Mouse (Mus musculus) limb, embryonic 14.5 days (tissue): ENCODE measurements around the gene Setd1b. TPM values are rescaled to one million over a fixed set of nuclear protein-coding genes. Genes with fewer than 3 reads are reported as not detected.

Experiments used
- ATAC-seq: fragments of 200-750 bp; cut with Nextera tagmentation; 2 replicates; pipeline ENCODE4 v1.8.0; 2017; ENCODE audit warnings: low read depth, moderate number of reproducible peaks, moderate TSS enrichment; ENCODE audit not compliant: low FRiP score
- DNase-seq: peaks from one replicate; pipeline ENCODE4 v3.0.0-alpha.2; 2015; ENCODE audit warnings: low spot score
- H3K27ac ChIP-seq: fragments of 300-500 bp; sonication (generic); replicated peaks from 2 replicates; pipeline ENCODE4 v1.5.1; 2014; ENCODE audit warnings: low read depth, mild to moderate bottlenecking, low read length, moderate library complexity, mixed read lengths
- H3K27me3 ChIP-seq: fragments of 300-500 bp; sonication (generic); 2 replicates; pipeline ENCODE4 v1.6.1; 2014; ENCODE audit warnings: low read length, mixed read lengths; ENCODE audit not compliant: control insufficient read depth, insufficient read depth
- H3K36me3 ChIP-seq: fragments of 300-500 bp; sonication (generic); 2 replicates; pipeline ENCODE4 v1.6.1; 2014; ENCODE audit warnings: mild to moderate bottlenecking, low read length, moderate library complexity, mixed read lengths; ENCODE audit not compliant: control insufficient read depth, insufficient read depth
- H3K4me1 ChIP-seq: fragments of 300-500 bp; sonication (generic); 2 replicates; pipeline ENCODE4 v1.6.1; 2014; ENCODE audit warnings: antibody characterized with exemption, low read length, mixed read lengths; ENCODE audit not compliant: control insufficient read depth, insufficient read depth
- H3K4me2 ChIP-seq: fragments of 300-500 bp; sonication (generic); replicated peaks from 2 replicates; pipeline ENCODE4 v1.6.1; 2014; ENCODE audit warnings: low read depth, mild to moderate bottlenecking, low read length, moderate library complexity; ENCODE audit not compliant: severe bottlenecking
- H3K4me3 ChIP-seq: fragments of 300-500 bp; sonication (generic); replicated peaks from 2 replicates; pipeline ENCODE4 v1.5.1; 2014; ENCODE audit warnings: low read length
- H3K9ac ChIP-seq: fragments of 300-500 bp; sonication (generic); 2 replicates; pipeline ENCODE4 v1.6.1; 2014; ENCODE audit warnings: mild to moderate bottlenecking, low read depth, low read length, moderate library complexity; ENCODE audit not compliant: severe bottlenecking
- H3K9me3 ChIP-seq: fragments of 300-500 bp; sonication (generic); 2 replicates; pipeline ENCODE4 v1.6.1; 2016; ENCODE audit warnings: low read length; ENCODE audit not compliant: control insufficient read depth
- POLR2A ChIP-seq: fragments of 200-500 bp; IDR thresholded peaks from 2 replicates; pipeline ENCODE4 v1.8.0; 2012; ENCODE audit warnings: inconsistent platforms, mild to moderate bottlenecking, moderate library complexity, borderline replicate concordance; ENCODE audit not compliant: insufficient read depth, insufficient read length; ENCODE audit errors: extremely low read depth
- WGBS: fragments of 180-500 bp; shearing (Covaris S2); extraction: QIAGEN DNeasy Blood & Tissue Kit; methylation state at CpG from one replicate; pipeline ENCODE4 v1.1.7; 2014; 5-methylcytosine and 5-hydroxymethylcytosine counted together
- polyA plus RNA-seq, 2 experiments: library from polyadenylated mRNA; depleted of rRNA in 1 of 2; stranded (reverse) in 1 of 2; unstranded in 1 of 2; fragments of >200 nt; fragmentation: Nextera tagmentation in 1 of 2; extraction: Ambion mirVana in 1 of 2; gene quantifications; 2 replicates each; pipeline versions ENCODE4 v1.2.1 to v1.2.3; 2012 to 2014

Setd1b gene
- polyA plus RNA-seq, 2 experiments, result 11.7 to 15.0 TPM

DNA sequence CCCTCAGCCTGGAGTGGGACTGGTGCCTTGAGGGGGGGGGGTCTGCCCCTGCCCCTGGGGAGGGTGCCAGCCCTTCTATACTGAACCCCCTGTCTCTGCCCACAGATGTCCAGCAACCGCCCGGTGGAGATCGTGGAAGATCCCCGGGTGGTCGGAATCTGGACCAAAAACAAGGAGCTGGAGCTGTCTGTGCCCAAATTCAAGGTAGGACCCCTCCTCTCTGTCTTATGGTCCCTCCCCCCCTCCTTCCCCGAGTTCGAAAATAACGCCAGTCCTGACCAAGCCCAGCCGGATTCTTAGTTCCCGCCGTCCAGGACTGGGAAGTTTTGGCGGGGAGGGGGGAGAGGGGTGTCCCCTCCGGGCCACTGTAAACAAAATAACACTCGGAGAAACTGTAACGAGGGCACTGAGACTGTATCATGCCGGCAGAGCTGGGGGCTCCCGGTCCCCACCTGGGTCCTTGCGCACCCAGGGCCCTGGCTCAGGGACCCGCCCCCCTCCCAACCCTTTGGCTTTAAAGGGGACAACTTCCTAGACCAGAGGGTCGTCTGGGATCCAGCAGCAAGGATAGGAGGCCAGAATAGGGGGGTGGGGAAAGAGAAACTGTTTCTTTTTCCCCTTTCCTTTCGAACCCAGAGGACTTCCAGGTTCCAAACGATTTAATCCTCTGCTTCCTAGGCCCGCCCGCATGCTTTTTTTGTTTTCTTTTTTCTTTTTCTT is 1.4 kb downstream of the Setd1b start:
- Histone ChIP-seq H3K27ac (peak overlapping the region; percentile 100), H3K36me3 (peaks cover 28% of the 10 kb centered on the region), H3K4me3 (peak overlapping the region; percentile 93), H3K4me2 (peak overlapping the region; percentile 100), H3K9ac (peak overlapping the region; percentile 99), H3K27me3 (no peaks in the 10 kb centered on the region), H3K4me1 (peaks cover 21% of the 10 kb centered on the region), H3K9me3 (no peaks in the 10 kb centered on the region)
- DNase-seq (peak; percentile 82), ATAC-seq (no peak)
- no peak for TF ChIP-seq POLR2A
- under 1% methylated on average over 24 of the region's 24 CpGs for WGBS

DNA sequence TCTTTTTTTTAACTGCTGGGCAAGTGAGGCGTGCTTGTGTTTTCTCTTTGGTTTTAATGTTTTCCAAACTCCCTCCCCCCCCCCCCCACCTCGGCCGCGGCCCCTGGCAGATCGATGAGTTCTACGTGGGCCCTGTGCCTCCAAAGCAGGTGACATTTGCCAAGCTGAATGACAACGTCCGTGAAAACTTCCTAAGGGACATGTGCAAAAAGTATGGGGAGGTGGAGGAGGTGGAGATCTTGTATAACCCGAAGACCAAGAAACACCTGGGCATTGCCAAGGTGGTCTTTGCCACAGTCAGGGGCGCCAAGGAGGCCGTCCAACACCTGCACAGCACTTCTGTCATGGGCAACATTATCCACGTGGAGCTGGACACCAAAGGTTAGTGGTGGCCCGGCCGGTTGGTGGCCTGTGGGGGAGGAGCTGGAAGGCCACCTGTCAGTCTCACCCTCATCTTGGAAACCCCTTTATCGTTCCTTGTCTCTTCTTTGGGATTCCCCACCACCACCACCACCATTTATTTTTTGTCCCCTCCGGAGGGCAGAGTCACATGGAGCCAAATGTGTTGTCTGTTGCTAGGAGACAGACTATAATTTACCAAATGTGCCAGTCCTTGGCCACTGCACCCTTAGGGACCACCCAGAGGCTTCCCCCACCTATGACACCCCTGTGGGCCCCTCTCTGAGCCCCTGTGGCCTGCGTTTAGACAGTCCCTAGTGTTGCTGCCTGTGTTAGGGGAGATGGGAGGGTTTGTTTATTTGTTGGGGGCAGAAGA is 2.2 kb downstream of the Setd1b start:
- H3K27ac ChIP-seq, result peak overlapping the region; percentile 100
- TF ChIP-seq POLR2A, result no peak

GRCm38 (mm10) chr5:123144746-123145590 is 3.0 kb downstream of the Setd1b start:
- H3K27me3 ChIP-seq, result no peaks in the 10 kb centered on the region
- TF ChIP-seq POLR2A, result no peak
- peaks cover 43% of the 10 kb centered on the region for H3K36me3 ChIP-seq
- no peak for DNase-seq
- peak overlapping the region; percentile 93 for H3K4me3 ChIP-seq
- no peak overlapping the region for H3K27ac ChIP-seq
- no peaks in the 10 kb centered on the region for H3K9me3 ChIP-seq
- H3K4me2 ChIP-seq, result peak overlapping the region; percentile 100
- peak overlapping the region; percentile 99 for H3K9ac ChIP-seq
- H3K4me1 ChIP-seq, result peaks cover 32% of the 10 kb centered on the region
- WGBS, result 37% methylated on average over 20 of the region's 20 CpGs
- ATAC-seq, result no peak

More for the DNA sequence above, 2.2 kb downstream of the Setd1b start:
- H3K9ac ChIP-seq, result peak overlapping the region; percentile 99
- WGBS, result 4% methylated on average over 17 of the region's 17 CpGs
- H3K4me1 ChIP-seq, result peaks cover 25% of the 10 kb centered on the region
- peak overlapping the region; percentile 100 for H3K4me2 ChIP-seq
- no peak for DNase-seq
- peak overlapping the region; percentile 93 for H3K4me3 ChIP-seq
- no peaks in the 10 kb centered on the region for H3K9me3 ChIP-seq
- no peaks in the 10 kb centered on the region for H3K27me3 ChIP-seq
- H3K36me3 ChIP-seq, result peaks cover 36% of the 10 kb centered on the region
- no peak for ATAC-seq

- WGBS, result 85% methylated on average over 11 of the region's 11 CpGs
- no peak for TF ChIP-seq POLR2A
- Histone ChIP-seq H3K4me3 (no peak overlapping the region), H3K9ac (no peak overlapping the region), H3K27ac (no peak overlapping the region), H3K9me3 (no peaks in the 10 kb centered on the region), H3K4me2 (no peak overlapping the region), H3K36me3 (peaks cover 54% of the 10 kb centered on the region), H3K27me3 (no peaks in the 10 kb centered on the region), H3K4me1 (peaks cover 45% of the 10 kb centered on the region)
- DNase-seq (no peak), ATAC-seq (no peak)
Measured at GRCm38 (mm10) chr5:123146357-123146756, 4.4 kb downstream of the Setd1b start.

DNA sequence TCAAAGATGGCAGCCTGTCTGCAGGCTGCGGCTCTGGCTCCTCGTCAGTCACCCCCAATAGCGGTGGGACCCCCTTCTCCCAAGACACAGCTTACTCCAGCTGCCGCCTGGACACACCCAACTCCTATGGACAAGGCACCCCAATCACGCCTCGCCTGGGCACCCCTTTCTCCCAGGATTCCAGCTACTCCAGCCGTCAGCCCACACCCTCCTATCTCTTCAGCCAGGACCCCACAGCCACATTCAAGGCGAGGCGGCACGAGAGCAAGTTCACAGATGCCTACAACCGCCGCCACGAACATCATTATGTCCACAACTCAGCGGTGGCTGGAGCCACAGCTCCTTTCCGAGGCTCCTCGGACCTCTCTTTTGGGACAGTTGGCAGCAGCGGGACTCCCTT is 5.6 kb downstream of the Setd1b start:
- no peak overlapping the region for H3K27ac ChIP-seq
- no peak for TF ChIP-seq POLR2A
- H3K4me2 ChIP-seq, result no peak overlapping the region
- peaks cover 65% of the 10 kb centered on the region for H3K36me3 ChIP-seq
- no peak overlapping the region for H3K9ac ChIP-seq
- 88% methylated on average over 17 of the region's 17 CpGs for WGBS
- H3K9me3 ChIP-seq, result no peaks in the 10 kb centered on the region
- no peak for DNase-seq
- H3K4me1 ChIP-seq, result peaks cover 45% of the 10 kb centered on the region
- ATAC-seq, result no peak
- no peak overlapping the region for H3K4me3 ChIP-seq
- no peaks in the 10 kb centered on the region for H3K27me3 ChIP-seq
